Mouse (Mus musculus): ENCODE data around the gene Qars. TPM values are rescaled to one million over a fixed set of nuclear protein-coding genes. Genes with fewer than 3 reads are reported as not detected.

Qars gene
- polyA plus RNA-seq, 1 experiment from 2014 or later, result 52.6 TPM

DNA sequence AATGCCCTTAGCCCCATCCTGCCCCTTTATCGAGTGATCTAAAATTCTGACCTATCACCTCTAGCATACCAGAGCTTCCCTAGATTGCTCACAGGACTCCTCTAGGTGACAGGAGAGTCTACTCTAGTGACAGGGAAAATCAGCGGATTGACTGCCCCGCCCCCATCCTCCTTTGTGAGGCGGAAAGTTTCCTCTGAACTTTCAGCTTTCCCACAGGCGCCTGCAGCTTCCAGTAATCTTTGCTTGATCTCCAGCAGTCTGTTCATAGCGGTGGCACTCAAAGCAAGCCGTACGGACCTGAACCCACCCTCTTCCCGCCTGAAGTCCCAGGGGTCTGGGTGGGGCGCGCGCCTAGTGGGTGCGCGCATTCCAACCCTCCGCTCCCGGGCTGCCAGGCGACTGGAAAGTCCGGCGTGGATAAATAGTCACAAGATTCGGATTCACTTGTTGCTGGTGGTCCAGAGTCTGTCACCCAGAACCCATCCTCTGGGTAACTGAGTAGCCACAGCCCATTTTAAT, 28.8 kb upstream of the Qars start:
- 0 out of 2 replicates have a peak, but pooled peaks have one; percentile 32 for ATAC-seq (ENCODE audit: insufficient read depth)
- WGBS (ENCODE audit: insufficient replicate concordance), result under 1% methylated on average over 20 of the region's 20 CpGs
- peak overlapping the region; percentile 27; the same call in 1 of the 2 replicates for H3K9ac ChIP-seq
- peak overlapping the region; percentile 51 for H3K27ac ChIP-seq (replicated peaks)
- H3K36me3 ChIP-seq (replicated peaks), result no peaks in the 10 kb centered on the region
- H3K9me3 ChIP-seq (replicated peaks), result no peaks in the 10 kb centered on the region
- peak overlapping the region; percentile 54 for H3K4me3 ChIP-seq (replicated peaks)
- peaks cover 24% of the 10 kb centered on the region for H3K27me3 ChIP-seq
- H3K4me1 ChIP-seq (replicated peaks), result peaks cover 20% of the 10 kb centered on the region
- H3K4me2 ChIP-seq, result peak overlapping the region; percentile 60

DNA sequence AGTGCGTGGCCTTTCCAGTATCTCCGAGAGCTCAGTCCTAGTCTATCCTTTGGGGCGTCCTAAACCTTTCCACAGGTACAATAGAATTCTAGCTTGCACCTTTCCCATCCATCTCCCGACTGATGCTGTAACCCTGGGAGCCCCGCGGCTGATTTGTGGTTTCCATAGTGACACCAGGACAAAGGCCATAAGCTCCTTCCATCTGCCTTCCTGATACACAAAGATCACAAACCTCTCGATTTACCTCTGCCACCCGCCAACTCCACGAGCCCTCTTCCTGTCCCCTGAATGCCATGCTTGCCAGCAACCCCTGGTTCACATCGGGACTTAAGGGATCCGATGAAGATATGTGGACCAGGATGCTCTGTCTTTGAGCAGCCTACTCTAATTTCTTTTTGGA, 28.3 kb upstream of the Qars start:
- Histone ChIP-seq H3K9ac (no peak overlapping the region), H3K9me3 (replicated peaks) (no peaks in the 10 kb centered on the region), H3K36me3 (replicated peaks) (no peaks in the 10 kb centered on the region), H3K27ac (replicated peaks) (no peak overlapping the region), H3K4me2 (peak overlapping the region; percentile 60), H3K4me1 (replicated peaks) (peaks cover 20% of the 10 kb centered on the region), H3K4me3 (replicated peaks) (no peak overlapping the region), H3K27me3 (peaks cover 24% of the 10 kb centered on the region)
- ATAC-seq (ENCODE audit: insufficient read depth), result no peak
- WGBS (ENCODE audit: insufficient replicate concordance), result 34% methylated on average over 11 of the region's 11 CpGs

DNA sequence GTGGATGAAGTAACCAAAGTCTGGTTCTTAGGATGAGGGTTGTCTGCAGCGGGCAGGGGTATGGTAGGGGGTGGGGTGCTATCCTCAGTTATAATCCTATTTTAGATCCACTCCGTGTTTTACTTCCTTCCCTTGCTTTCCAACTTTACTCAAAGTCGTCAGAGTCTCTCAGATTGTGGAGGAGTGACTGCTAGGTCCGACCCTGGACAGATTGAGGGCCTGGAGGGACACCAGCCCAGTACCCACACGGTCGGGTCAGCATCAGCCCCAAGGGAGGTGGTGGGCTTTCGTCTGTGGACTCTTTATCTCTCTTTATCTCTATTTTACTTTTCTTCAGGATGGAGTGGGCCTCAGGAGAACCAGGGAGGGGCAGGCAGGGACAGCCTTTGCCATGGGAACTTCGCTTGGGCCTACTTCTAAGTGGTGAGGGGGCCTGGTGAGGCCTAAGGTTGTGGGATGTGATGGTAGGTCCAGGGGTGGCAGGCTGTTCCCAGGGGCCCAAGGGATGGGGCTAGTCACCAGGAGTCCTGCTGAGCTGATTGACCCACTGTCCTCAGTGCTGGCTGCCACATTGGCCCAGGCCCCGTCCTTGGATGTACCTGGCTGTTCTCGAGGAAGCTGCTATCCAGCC, 27.7 kb upstream of the Qars start, which contains the start of gene Lamb2:
Gene Lamb2, plus strand, starts transcription at position 16 of the 631 bp plus-strand sequence.
- ATAC-seq (ENCODE audit: insufficient read depth), result peak; percentile 20; the same call in 1 of the 2 replicates
- Histone ChIP-seq H3K4me3 (replicated peaks) (peak within 1 kb of the TSS; percentile 54), H3K4me2 (peak within 1 kb of the TSS; percentile 60), H3K9ac (peak within 1 kb of the TSS; percentile 46; the same call in 1 of the 2 replicates), H3K27ac (replicated peaks) (peak within 1 kb of the TSS; percentile 51), H3K36me3 (replicated peaks) (no peaks in the 10 kb centered on the region), H3K9me3 (replicated peaks) (no peaks in the 10 kb centered on the region), H3K27me3 (peaks cover 24% of the 10 kb centered on the region), H3K4me1 (replicated peaks) (peaks cover 20% of the 10 kb centered on the region)
- WGBS (ENCODE audit: insufficient replicate concordance), result 24% methylated on average over 10 of the region's 10 CpGs

DNA sequence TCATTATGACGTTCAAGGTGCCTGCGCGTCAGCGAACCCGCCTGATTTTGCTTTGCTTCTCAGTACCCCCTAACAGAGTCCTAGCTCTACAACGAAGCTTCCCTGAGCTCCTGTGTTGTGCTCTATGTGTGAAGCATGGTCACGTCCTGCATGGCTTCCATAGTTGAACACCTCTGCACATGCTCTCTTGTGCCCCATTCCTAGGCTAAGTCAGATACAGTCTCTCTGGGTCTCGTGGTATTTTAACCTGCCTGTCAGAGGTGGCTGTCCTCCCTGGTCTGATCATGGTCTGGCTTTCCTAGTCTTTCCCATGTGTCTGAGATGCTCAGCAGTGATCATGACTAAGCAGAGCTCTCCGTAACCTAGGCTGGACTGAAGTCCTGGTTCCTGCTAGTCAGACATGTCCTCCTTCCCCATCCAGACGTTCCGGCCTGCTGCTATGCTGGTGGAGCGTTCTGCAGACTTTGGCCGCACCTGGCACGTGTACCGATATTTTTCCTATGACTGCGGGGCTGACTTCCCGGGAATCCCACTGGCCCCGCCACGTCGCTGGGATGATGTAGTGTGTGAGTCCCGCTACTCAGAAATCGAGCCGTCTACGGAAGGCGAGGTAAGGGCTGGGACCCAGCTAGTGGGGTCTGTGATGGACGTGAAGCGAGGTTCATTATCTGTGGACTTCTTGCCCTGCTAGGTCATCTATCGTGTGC, 26.5 kb upstream of the Qars start:
- Histone ChIP-seq H3K4me2 (no peak overlapping the region), H3K27ac (replicated peaks) (no peak overlapping the region), H3K27me3 (peaks cover 24% of the 10 kb centered on the region), H3K36me3 (replicated peaks) (no peaks in the 10 kb centered on the region), H3K9me3 (replicated peaks) (no peaks in the 10 kb centered on the region), H3K4me3 (replicated peaks) (no peak overlapping the region), H3K9ac (no peak overlapping the region), H3K4me1 (replicated peaks) (peaks cover 20% of the 10 kb centered on the region)
- ATAC-seq (ENCODE audit: insufficient read depth), result no peak
- 80% methylated on average over 28 of the region's 28 CpGs for WGBS (ENCODE audit: insufficient replicate concordance)

DNA sequence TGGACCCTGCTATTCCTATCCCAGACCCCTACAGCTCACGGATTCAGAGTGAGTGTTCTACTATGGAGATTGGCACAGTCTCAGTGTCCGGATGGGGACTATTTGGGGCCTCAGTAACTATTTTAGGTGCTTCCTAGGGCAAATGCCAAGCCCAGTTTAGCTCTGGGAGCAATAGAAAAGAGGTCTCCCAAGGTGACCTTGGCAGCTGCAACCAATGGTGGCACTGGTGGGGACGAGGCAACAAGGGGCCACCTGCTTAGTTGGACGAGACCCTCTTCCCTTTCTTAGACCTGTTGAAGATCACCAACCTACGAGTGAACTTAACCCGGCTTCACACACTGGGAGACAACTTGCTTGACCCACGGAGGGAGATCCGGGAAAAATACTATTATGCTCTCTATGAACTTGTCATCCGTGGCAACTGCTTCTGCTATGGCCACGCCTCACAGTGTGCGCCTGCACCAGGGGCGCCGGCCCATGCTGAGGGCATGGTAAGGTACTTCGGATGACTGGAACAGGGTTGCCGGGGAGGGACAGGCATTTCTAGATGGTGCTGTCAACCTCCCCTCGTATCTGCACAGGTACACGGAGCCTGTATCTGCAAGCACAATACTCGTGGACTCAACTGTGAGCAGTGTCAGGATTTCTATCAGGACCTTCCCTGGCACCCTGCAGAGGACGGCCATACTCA, 25.8 kb upstream of the Qars start:
- H3K27me3 ChIP-seq, result peaks cover 24% of the 10 kb centered on the region
- peaks cover 20% of the 10 kb centered on the region for H3K4me1 ChIP-seq (replicated peaks)
- H3K27ac ChIP-seq (replicated peaks), result no peak overlapping the region
- no peaks in the 10 kb centered on the region for H3K36me3 ChIP-seq (replicated peaks)
- no peak overlapping the region for H3K4me3 ChIP-seq (replicated peaks)
- no peak overlapping the region for H3K4me2 ChIP-seq
- WGBS (ENCODE audit: insufficient replicate concordance), result 71% methylated on average over 19 of the region's 19 CpGs
- H3K9me3 ChIP-seq (replicated peaks), result no peaks in the 10 kb centered on the region
- ATAC-seq (ENCODE audit: insufficient read depth), result no peak
- no peak overlapping the region for H3K9ac ChIP-seq

DNA sequence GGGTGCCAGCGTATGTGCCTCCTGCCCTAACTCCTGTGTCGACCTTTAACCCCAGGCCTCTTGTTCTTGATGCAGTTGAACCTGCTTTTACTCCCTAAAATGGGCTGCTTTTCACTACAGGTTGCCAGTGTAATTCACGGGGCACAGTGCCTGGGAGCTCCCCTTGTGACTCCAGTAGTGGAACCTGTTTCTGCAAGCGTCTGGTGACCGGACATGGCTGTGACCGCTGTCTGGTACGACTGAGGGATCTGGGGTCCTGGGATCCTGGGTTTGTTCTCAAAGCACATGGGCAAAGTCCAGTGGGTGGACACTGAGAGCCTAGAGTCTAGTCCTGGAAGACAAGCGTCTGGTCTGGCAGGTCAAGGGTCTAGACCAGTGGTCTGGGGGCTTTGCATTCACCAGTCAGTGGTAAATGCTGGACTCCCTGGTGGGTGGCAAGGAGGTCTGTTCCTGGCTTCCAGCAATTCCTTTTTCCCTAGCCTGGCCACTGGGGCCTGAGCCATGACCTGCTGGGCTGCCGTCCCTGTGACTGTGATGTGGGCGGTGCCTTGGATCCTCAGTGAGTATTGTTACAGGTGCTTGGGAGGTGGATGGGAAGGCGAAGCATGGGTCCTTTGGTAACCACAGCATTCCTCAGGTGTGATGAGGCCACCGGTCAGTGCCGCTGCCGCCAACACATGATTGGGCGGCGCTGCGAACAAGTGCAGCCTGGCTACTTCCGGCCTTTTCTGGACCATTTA, 24.3 kb upstream of the Qars start:
- H3K36me3 ChIP-seq (replicated peaks), result peaks cover 6% of the 10 kb centered on the region; the same call in 1 of the 2 replicates
- no peak for ATAC-seq (ENCODE audit: insufficient read depth)
- no peak overlapping the region for H3K4me3 ChIP-seq (replicated peaks)
- no peaks in the 10 kb centered on the region for H3K9me3 ChIP-seq (replicated peaks)
- 87% methylated on average over 18 of the region's 18 CpGs for WGBS (ENCODE audit: insufficient replicate concordance)
- no peak overlapping the region for H3K27ac ChIP-seq (replicated peaks)
- H3K27me3 ChIP-seq, result peaks cover 18% of the 10 kb centered on the region
- H3K4me2 ChIP-seq, result no peak overlapping the region
- H3K4me1 ChIP-seq (replicated peaks), result peaks cover 20% of the 10 kb centered on the region
- no peak overlapping the region for H3K9ac ChIP-seq

DNA sequence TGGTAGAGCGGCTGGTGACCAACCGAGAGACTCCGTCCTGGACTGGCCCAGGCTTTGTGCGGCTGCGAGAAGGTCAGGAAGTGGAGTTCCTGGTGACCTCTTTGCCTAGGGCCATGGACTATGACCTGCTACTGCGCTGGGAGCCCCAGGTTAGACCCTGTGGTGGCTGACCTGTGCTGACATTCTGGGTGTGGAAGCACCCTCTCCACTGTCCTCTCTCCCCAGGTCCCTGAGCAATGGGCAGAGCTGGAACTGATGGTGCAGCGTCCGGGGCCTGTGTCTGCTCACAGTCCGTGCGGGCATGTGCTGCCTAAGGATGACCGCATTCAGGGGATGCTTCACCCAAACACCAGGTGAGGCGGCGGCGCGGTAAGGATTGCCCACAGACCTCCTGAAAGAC, 23.5 kb upstream of the Qars start:
- 79% methylated on average over 15 of the region's 15 CpGs for WGBS (ENCODE audit: insufficient replicate concordance)
- ATAC-seq (ENCODE audit: insufficient read depth), result no peak
- H3K27ac ChIP-seq (replicated peaks), result no peak overlapping the region
- peaks cover 13% of the 10 kb centered on the region; the same call in 1 of the 2 replicates for H3K27me3 ChIP-seq
- H3K9me3 ChIP-seq (replicated peaks), result no peaks in the 10 kb centered on the region
- H3K4me1 ChIP-seq (replicated peaks), result peaks cover 15% of the 10 kb centered on the region
- H3K4me3 ChIP-seq (replicated peaks), result no peak overlapping the region
- no peak overlapping the region for H3K9ac ChIP-seq
- peaks cover 6% of the 10 kb centered on the region; the same call in 1 of the 2 replicates for H3K36me3 ChIP-seq (replicated peaks)
- no peak overlapping the region for H3K4me2 ChIP-seq

DNA sequence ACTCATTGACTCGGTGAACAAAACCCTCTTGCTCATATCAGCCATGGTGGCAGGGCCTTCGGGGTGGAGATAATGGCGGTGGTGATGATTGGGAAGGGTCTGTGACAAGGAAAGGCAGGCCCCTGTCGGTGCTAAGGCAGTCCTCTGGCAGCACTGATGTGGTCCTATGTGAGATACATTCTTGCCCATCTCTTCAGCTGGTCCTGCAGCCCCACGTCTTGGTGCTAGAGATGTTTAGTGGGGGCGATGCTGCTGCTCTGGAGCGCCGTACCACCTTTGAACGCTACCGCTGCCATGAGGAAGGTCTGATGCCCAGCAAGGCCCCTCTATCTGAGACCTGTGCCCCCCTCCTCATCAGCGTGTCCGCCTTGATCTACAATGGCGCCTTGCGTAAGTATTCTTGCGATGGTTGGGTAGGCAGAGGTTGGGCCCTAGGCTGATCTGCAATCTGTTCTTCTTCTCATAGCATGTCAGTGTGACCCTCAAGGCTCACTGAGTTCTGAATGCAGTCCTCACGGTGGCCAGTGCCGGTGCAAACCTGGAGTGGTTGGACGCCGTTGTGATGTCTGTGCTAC, 22.1 kb upstream of the Qars start:
- ATAC-seq (ENCODE audit: insufficient read depth), result no peak
- no peak overlapping the region for H3K4me2 ChIP-seq
- peaks cover 6% of the 10 kb centered on the region; the same call in 1 of the 2 replicates for H3K36me3 ChIP-seq (replicated peaks)
- no peak overlapping the region for H3K9ac ChIP-seq
- H3K9me3 ChIP-seq (replicated peaks), result no peaks in the 10 kb centered on the region
- peaks cover 11% of the 10 kb centered on the region for H3K4me1 ChIP-seq (replicated peaks)
- no peak overlapping the region for H3K4me3 ChIP-seq (replicated peaks)
- H3K27me3 ChIP-seq, result no peaks in the 10 kb centered on the region
- WGBS (ENCODE audit: insufficient replicate concordance), result 78% methylated on average over 19 of the region's 19 CpGs
- no peak overlapping the region for H3K27ac ChIP-seq (replicated peaks)

DNA sequence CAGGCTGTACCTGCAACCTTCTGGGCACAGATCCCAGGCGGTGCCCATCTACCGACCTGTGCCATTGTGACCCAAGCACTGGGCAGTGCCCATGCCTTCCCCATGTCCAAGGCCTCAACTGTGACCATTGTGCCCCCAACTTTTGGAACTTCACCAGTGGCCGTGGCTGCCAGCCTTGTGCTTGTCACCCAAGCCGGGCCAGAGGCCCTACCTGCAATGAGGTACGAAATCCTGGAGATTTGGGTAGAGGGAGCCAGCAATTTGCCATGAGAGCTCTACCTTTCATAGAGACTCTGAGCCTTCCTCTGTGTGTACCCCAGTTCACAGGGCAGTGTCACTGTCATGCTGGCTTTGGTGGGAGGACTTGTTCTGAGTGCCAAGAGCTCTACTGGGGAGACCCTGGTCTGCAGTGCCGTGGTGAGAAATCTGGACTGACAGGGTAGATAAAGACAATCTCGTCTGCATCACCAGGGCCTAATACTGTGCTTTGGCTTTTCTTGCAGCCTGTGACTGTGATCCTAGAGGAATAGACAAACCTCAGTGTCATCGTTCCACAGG, 20.5 kb upstream of the Qars start:
- no peaks in the 10 kb centered on the region for H3K27me3 ChIP-seq
- H3K9ac ChIP-seq, result no peak overlapping the region
- 65% methylated on average over 8 of the region's 8 CpGs for WGBS (ENCODE audit: insufficient replicate concordance)
- peaks cover 6% of the 10 kb centered on the region; the same call in 1 of the 2 replicates for H3K36me3 ChIP-seq (replicated peaks)
- no peak overlapping the region for H3K27ac ChIP-seq (replicated peaks)
- H3K4me2 ChIP-seq, result no peak overlapping the region
- peaks cover 19% of the 10 kb centered on the region for H3K4me1 ChIP-seq (replicated peaks)
- no peak overlapping the region for H3K4me3 ChIP-seq (replicated peaks)
- no peaks in the 10 kb centered on the region for H3K9me3 ChIP-seq (replicated peaks)
- no peak for ATAC-seq (ENCODE audit: insufficient read depth)

DNA sequence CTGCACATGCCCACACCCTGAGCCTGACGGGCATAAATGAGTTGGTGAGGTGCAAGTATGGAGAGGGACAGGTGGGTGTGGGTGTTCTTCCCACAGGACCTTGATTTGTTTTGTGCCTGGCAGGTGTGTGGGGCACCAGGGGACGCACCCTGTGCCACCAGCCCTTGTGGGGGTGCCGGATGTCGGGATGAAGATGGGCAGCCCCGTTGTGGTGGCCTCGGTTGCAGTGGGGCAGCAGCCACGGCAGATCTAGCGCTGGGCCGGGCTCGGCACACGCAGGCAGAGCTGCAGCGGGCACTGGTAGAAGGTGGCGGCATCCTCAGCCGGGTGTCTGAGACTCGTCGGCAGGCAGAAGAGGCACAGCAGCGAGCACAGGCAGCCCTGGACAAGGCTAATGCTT, 19.1 kb upstream of the Qars start:
- no peak overlapping the region for H3K4me2 ChIP-seq
- no peak overlapping the region for H3K27ac ChIP-seq (replicated peaks)
- no peaks in the 10 kb centered on the region for H3K27me3 ChIP-seq
- H3K9ac ChIP-seq, result no peak overlapping the region
- 83% methylated on average over 17 of the region's 17 CpGs for WGBS (ENCODE audit: insufficient replicate concordance)
- peaks cover 19% of the 10 kb centered on the region for H3K36me3 ChIP-seq (replicated peaks)
- H3K4me3 ChIP-seq (replicated peaks), result no peak overlapping the region
- ATAC-seq (ENCODE audit: insufficient read depth), result no peak
- no peaks in the 10 kb centered on the region for H3K9me3 ChIP-seq (replicated peaks)
- peaks cover 29% of the 10 kb centered on the region for H3K4me1 ChIP-seq (replicated peaks)
